In genomic region chr17:50260856-50261255, GRCm38 (mm10) we compare ENCODE assay signal across 16 mouse cellular contexts. TPM values are rescaled to one million over a fixed set of nuclear protein-coding genes. Genes with fewer than 3 reads are reported as not detected.
A peak's percentile ranks its signal among the peaks of the same experiment; 100 is the strongest.
DNase-seq lines count a peak whose midpoint lies in the region; TF ChIP-seq lines count a peak whose summit lies in the region.
"Had no signal": no experiment of that assay in that cellular context is flagged by ENCODE, and none has a peak within 500 bp of the region (broad histone marks: within the 10 kb centered on the region; RNA-seq: fewer than 3 reads in every experiment).

No protein-coding gene starts in this region.

- TF ChIP-seq CTCF in brain, embryonic 14.5 days (IDR thresholded peaks at IDR 0.05; ENCODE audit: borderline replicate concordance, extremely low read depth, insufficient read depth, insufficient read length) = no peak

- DNase-seq in cerebellum, postnatal 25 days = peak; percentile 21 to 50
- no peak for DNase-seq in cerebellum, adult 11 months
- peak; percentile 52 for DNase-seq in left cerebral cortex, postnatal 4 days
- no peak for DNase-seq in left cerebral cortex, adult 9 months (ENCODE audit: low spot score in 2 of 2)
- DNase-seq in brain, embryonic 14.5 days (ENCODE audit: low read depth) = peak; percentile 13
- DNase-seq in layer of hippocampus, adult 9-10 months (ENCODE audit: low spot score) = no peak
- DNase-seq: adrenal gland, adult 2 months; adrenal gland, postnatal 14 days; cerebellum, adult 18-20 months; embryo, embryonic 11 days; gastrocnemius, postnatal 25 days; heart, adult 2 months; heart, postnatal 14 days had no signal

- intact Hi-C loops in left cerebral cortex, postnatal 4 days (cut with DNase I) = no loop called here

- TF ChIP-seq POLR2A in brain, embryonic 14.5 days (IDR thresholded peaks at IDR 0.05; ENCODE audit: borderline replicate concordance, extremely low read depth, insufficient read depth, insufficient read length, poor library complexity, severe bottlenecking) = no peak

RNA-seq across cellular contexts. Expression of gene Dazl, which starts 32.6 kb away (rescaled TPM):
- 1 to 10 TPM; 1.2 TPM for total RNA-seq in left cerebral cortex, postnatal 4 days (2021)
- 0.23 and 0.27 TPM in 2 replicates for polyA plus RNA-seq in brain, embryonic 14.5 days (2012; rRNA removed)
- polyA plus RNA-seq: adrenal gland, adult 2 months; C2C12; embryonic facial prominence, embryonic 10.5 days; erythroblast, embryonic 14.5 days had no signal

Comparison
In these comparisons a context has a peak if more than half of its experiments do, and no peak if none do; other contexts are left out.
1. DNase-seq: peak in cerebellum, postnatal 25 days (2 of 2), left cerebral cortex, postnatal 4 days (single experiment) and brain, embryonic 14.5 days (single experiment); none in cerebellum, adult 11 months (single experiment), left cerebral cortex, adult 9 months (0 of 2) and layer of hippocampus, adult 9-10 months (single experiment).